Mouse (Mus musculus) heart, embryonic 14.5 days (tissue): ENCODE measurements around the gene Olfr1442. TPM values are rescaled to one million over a fixed set of nuclear protein-coding genes. Genes with fewer than 3 reads are reported as not detected.
"Not testable (repeated sequence)": the region's sequence is repeated elsewhere in the genome, so short reads cannot be mapped to it uniquely, and the experiment has no call there.

Source experiments
- ATAC-seq: fragments of 200-750 bp; cut with Nextera tagmentation; 2 replicates; pipeline ENCODE4 v1.8.0; 2017; ENCODE audit warnings: low read depth, moderate TSS enrichment; ENCODE audit not compliant: insufficient number of reproducible peaks, insufficient read depth, low FRiP score
- H3K27ac ChIP-seq, 2 experiments: fragments of 200-500 bp in 1 of 2; fragments of 300-500 bp in 1 of 2; sonication (generic) in 1 of 2; replicated peaks in 1 of 2; 2 replicates each; pipeline ENCODE4 v1.5.1; 2012 to 2014; ENCODE audit warnings: low read depth in 2 of 2, low read length in 2 of 2, control low read depth in 1 of 2, mild to moderate bottlenecking in 1 of 2, mixed read lengths in 1 of 2; ENCODE audit not compliant: control insufficient read depth in 1 of 2, insufficient read depth in 1 of 2
- H3K27me3 ChIP-seq: fragments of 300-500 bp; sonication (generic); 2 replicates; pipeline ENCODE4 v1.6.1; 2014; ENCODE audit warnings: mild to moderate bottlenecking, low read length, control low read depth; ENCODE audit not compliant: control insufficient read depth, insufficient read depth
- H3K36me3 ChIP-seq: fragments of 300-500 bp; sonication (generic); 2 replicates; pipeline ENCODE4 v1.6.1; 2014; ENCODE audit warnings: mild to moderate bottlenecking, control low read depth, low read length, mixed read lengths; ENCODE audit not compliant: control insufficient read depth, insufficient read depth
- H3K4me1 ChIP-seq, 2 experiments: fragments of 200-500 bp in 1 of 2; fragments of 300-500 bp in 1 of 2; sonication (generic) in 1 of 2; 2 replicates each; pipeline ENCODE4 v1.6.1; 2012 to 2014; ENCODE audit warnings: low read length in 2 of 2, control low read depth in 1 of 2, mixed read lengths in 1 of 2; ENCODE audit not compliant: control insufficient read depth in 2 of 2, insufficient read depth in 2 of 2
- H3K4me2 ChIP-seq: fragments of 300-500 bp; sonication (generic); 2 replicates; pipeline ENCODE4 v1.6.1; 2014; ENCODE audit warnings: mild to moderate bottlenecking, low read length
- H3K4me3 ChIP-seq, 2 experiments: fragments of 200-500 bp in 1 of 2; fragments of 300-500 bp in 1 of 2; sonication (generic) in 1 of 2; 2 replicates each; pipeline ENCODE4 v1.5.1; 2012 to 2014; ENCODE audit warnings: low read length in 2 of 2, mild to moderate bottlenecking in 2 of 2, control low read depth in 1 of 2, low read depth in 1 of 2, moderate library complexity in 1 of 2; ENCODE audit not compliant: control insufficient read depth in 1 of 2, insufficient read depth in 1 of 2
- H3K9ac ChIP-seq: fragments of 300-500 bp; sonication (generic); 2 replicates; pipeline ENCODE4 v1.6.1; 2014; ENCODE audit warnings: mild to moderate bottlenecking, low read length
- H3K9me3 ChIP-seq: fragments of 300-500 bp; sonication (generic); 2 replicates; pipeline ENCODE4 v1.6.1; 2016; ENCODE audit warnings: low read length, control low read depth; ENCODE audit not compliant: control insufficient read depth
- WGBS: fragments of 180-500 bp; shearing (Covaris S2); extraction: QIAGEN DNeasy Blood & Tissue Kit; methylation state at CpG from one replicate; pipeline ENCODE4 v1.1.7; 2014; 5-methylcytosine and 5-hydroxymethylcytosine counted together
- polyA plus RNA-seq: library from polyadenylated mRNA; unstranded; fragments of >200 nt; fragmentation: Nextera tagmentation; extraction: Ambion mirVana; gene quantifications from 2 replicates; pipeline ENCODE4 v1.2.1, GENCODE M21; 2014

The Olfr1442 gene
- polyA plus RNA-seq, 1 experiment from 2014 or later = not detected

GRCm38 (mm10) chr19:12668601-12669000, 1.6 kb upstream of the Olfr1442 start:
- H3K4me3 ChIP-seq, ATAC-seq, H3K27ac ChIP-seq, H3K27me3 ChIP-seq, H3K9ac ChIP-seq, H3K9me3 ChIP-seq, H3K4me1 ChIP-seq, H3K4me2 ChIP-seq, H3K36me3 ChIP-seq: not testable (repeated sequence)
- 78% methylated on average over 3 of the region's 3 CpGs for WGBS

GRCm38 (mm10) chr19:12671051-12671450, 812 bp downstream of the Olfr1442 start:
- Histone ChIP-seq H3K36me3 (no peaks in the 10 kb centered on the region), H3K9me3 (no peaks in the 10 kb centered on the region), H3K27me3 (no peaks in the 10 kb centered on the region), H3K27ac (no peak overlapping the region), H3K4me2 (no peak overlapping the region), H3K4me1 (no peaks in the 10 kb centered on the region), H3K9ac (no peak overlapping the region), H3K4me3 (no peak overlapping the region)
- 71% methylated on average over 4 of the region's 4 CpGs for WGBS
- ATAC-seq = no peak

GRCm38 (mm10) chr19:12677812-12678211, 7.6 kb downstream of the Olfr1442 start, which contains the start of gene Olfr1443:
TSS of gene Olfr1443 (plus strand) at chr19:12678112.
- 55% methylated on average over 3 of the region's 3 CpGs for whole genome bisulfite sequencing
- H3K9ac ChIP-seq = no peak within 1 kb of the TSS

GRCm38 (mm10) chr19:12684638-12685037, 14.4 kb downstream of the Olfr1442 start:
- Histone ChIP-seq H3K36me3 (no peaks in the 10 kb centered on the region), H3K27me3 (no peaks in the 10 kb centered on the region), H3K9ac (no peak overlapping the region), H3K4me2 (no peak overlapping the region), H3K4me3 (no peak overlapping the region), H3K4me1 (no peaks in the 10 kb centered on the region), H3K9me3 (no peaks in the 10 kb centered on the region), H3K27ac (no peak overlapping the region)
- no peak for ATAC-seq

More at GRCm38 (mm10) chr19:12677812-12678211, 7.6 kb downstream of the Olfr1442 start, which contains the start of gene Olfr1443:
- ATAC-seq = no peak
- Histone ChIP-seq H3K4me3 (no peak within 1 kb of the TSS), H3K27ac (no peak within 1 kb of the TSS), H3K4me1 (no peaks in the 10 kb centered on the region), H3K36me3 (no peaks in the 10 kb centered on the region), H3K9me3 (no peaks in the 10 kb centered on the region), H3K4me2 (no peak within 1 kb of the TSS), H3K27me3 (no peaks in the 10 kb centered on the region)

GRCm38 (mm10) chr19:12685231-12685630, 15.0 kb downstream of the Olfr1442 start:
- Histone ChIP-seq H3K4me2 (no peak overlapping the region), H3K9me3 (no peaks in the 10 kb centered on the region), H3K27me3 (no peaks in the 10 kb centered on the region), H3K4me1 (no peaks in the 10 kb centered on the region), H3K36me3 (no peaks in the 10 kb centered on the region), H3K4me3 (no peak overlapping the region), H3K9ac (no peak overlapping the region), H3K27ac (no peak overlapping the region)
- ATAC-seq = no peak

- no peak within 1 kb of the TSS for H3K4me3 ChIP-seq
- ATAC-seq = no peak
- H3K27me3 ChIP-seq = no peaks in the 10 kb centered on the region
- H3K4me2 ChIP-seq = no peak within 1 kb of the TSS
- H3K36me3 ChIP-seq = no peaks in the 10 kb centered on the region
- H3K9me3 ChIP-seq = no peaks in the 10 kb centered on the region
- H3K27ac ChIP-seq = no peak within 1 kb of the TSS
- no peak within 1 kb of the TSS for H3K9ac ChIP-seq
- WGBS = 75% methylated on average over 3 of the region's 3 CpGs
- H3K4me1 ChIP-seq = no peaks in the 10 kb centered on the region
Measured at GRCm38 (mm10) chr19:12695590-12695989, 25.4 kb downstream of the Olfr1442 start, which contains the start of gene Keg1. TSS of gene Keg1 (plus strand) at chr19:12695786.

GRCm38 (mm10) chr19:12696221-12696620, 26.0 kb downstream of the Olfr1442 start:
- no peaks in the 10 kb centered on the region for H3K36me3 ChIP-seq
- H3K4me2 ChIP-seq = no peak overlapping the region
- H3K4me1 ChIP-seq = no peaks in the 10 kb centered on the region
- H3K9me3 ChIP-seq = no peaks in the 10 kb centered on the region
- ATAC-seq = no peak
- no peak overlapping the region for H3K27ac ChIP-seq
- H3K27me3 ChIP-seq = no peaks in the 10 kb centered on the region
- no peak overlapping the region for H3K4me3 ChIP-seq
- no peak overlapping the region for H3K9ac ChIP-seq

GRCm38 (mm10) chr19:12708458-12708857, 38.2 kb downstream of the Olfr1442 start:
- H3K27me3 ChIP-seq = no peaks in the 10 kb centered on the region
- no peak for ATAC-seq
- H3K9ac ChIP-seq = no peak overlapping the region
- H3K4me1 ChIP-seq = no peaks in the 10 kb centered on the region
- no peak overlapping the region for H3K4me3 ChIP-seq
- no peaks in the 10 kb centered on the region for H3K36me3 ChIP-seq
- no peak overlapping the region for H3K27ac ChIP-seq
- WGBS = 72% methylated on average over 2 of the region's 2 CpGs
- no peak overlapping the region for H3K4me2 ChIP-seq
- no peaks in the 10 kb centered on the region for H3K9me3 ChIP-seq
